Mouse (Mus musculus) forebrain, postnatal 0 days (tissue): ENCODE data around the gene Serac1. TPM values are rescaled to one million over a fixed set of nuclear protein-coding genes. Genes with fewer than 3 reads are reported as not detected.
A peak's percentile ranks its signal among the peaks of the same experiment; 100 is the strongest.

ENCODE experiments used
- ATAC-seq: fragments of 200-750 bp; cut with Nextera tagmentation; 2 replicates; pipeline ENCODE4 v1.8.0; 2017; ENCODE audit warnings: mild to moderate bottlenecking, moderate library complexity
- DNase-seq: peaks from one replicate; pipeline ENCODE4 v3.0.0-alpha.2; 2015
- H3K27ac ChIP-seq: fragments of 300-500 bp; sonication (generic); 2 replicates; pipeline ENCODE4 v1.5.1; 2014; ENCODE audit warnings: low read depth, mild to moderate bottlenecking, antibody characterized with exemption, low read length, moderate library complexity, mixed read lengths
- H3K27me3 ChIP-seq: fragments of 300-500 bp; sonication (generic); 2 replicates; pipeline ENCODE4 v1.6.1; 2014; ENCODE audit warnings: mild to moderate bottlenecking, low read length, mixed read lengths; ENCODE audit not compliant: insufficient read depth
- H3K36me3 ChIP-seq: fragments of 300-500 bp; sonication (generic); 2 replicates; pipeline ENCODE4 v1.6.1; 2014; ENCODE audit warnings: mild to moderate bottlenecking, moderate library complexity; ENCODE audit not compliant: insufficient read depth
- H3K4me1 ChIP-seq: fragments of 300-500 bp; sonication (generic); 2 replicates; pipeline ENCODE4 v1.6.1; 2014; ENCODE audit warnings: antibody characterized with exemption; ENCODE audit not compliant: insufficient read depth
- H3K4me2 ChIP-seq: fragments of 300-500 bp; sonication (generic); 2 replicates; pipeline ENCODE4 v1.6.1; 2014; ENCODE audit warnings: low read depth, mild to moderate bottlenecking, moderate library complexity
- H3K4me3 ChIP-seq: fragments of 300-500 bp; sonication (generic); 2 replicates; pipeline ENCODE4 v1.5.1; 2014; ENCODE audit warnings: low read depth, low read length, mixed read lengths
- H3K9ac ChIP-seq: fragments of 300-500 bp; sonication (generic); 2 replicates; pipeline ENCODE4 v1.6.1; 2014; ENCODE audit warnings: mild to moderate bottlenecking
- H3K9me3 ChIP-seq: fragments of 300-500 bp; sonication (generic); 2 replicates; pipeline ENCODE4 v1.6.1; 2016; ENCODE audit warnings: low read length
- CTCF ChIP-seq: sonication (generic); IDR thresholded peaks from 2 replicates; pipeline ENCODE4 v1.5.1; 2016; ENCODE audit warnings: antibody characterized with exemption, control low read depth, low read depth
- WGBS: fragments of 180-500 bp; shearing (Covaris S2); extraction: QIAGEN DNeasy Blood & Tissue Kit; methylation state at CpG from one replicate; pipeline ENCODE4 v1.1.7; 2014; 5-methylcytosine and 5-hydroxymethylcytosine counted together
- polyA plus RNA-seq: library from polyadenylated mRNA; unstranded; fragments of >200 nt; fragmentation: Nextera tagmentation; extraction: Ambion mirVana; gene quantifications from 2 replicates; pipeline ENCODE4 v1.2.1, GENCODE M21; 2015
- total RNA-seq: library from RNA; depleted of rRNA; stranded (reverse); fragments of >200 nt; gene quantifications from 2 replicates; pipeline ENCODE4 v1.2.3, GENCODE M21; 2014

The Serac1 gene
- total and polyA plus RNA-seq, 2 experiments from 2014 or later = 6.2 to 14.7 TPM

DNA sequence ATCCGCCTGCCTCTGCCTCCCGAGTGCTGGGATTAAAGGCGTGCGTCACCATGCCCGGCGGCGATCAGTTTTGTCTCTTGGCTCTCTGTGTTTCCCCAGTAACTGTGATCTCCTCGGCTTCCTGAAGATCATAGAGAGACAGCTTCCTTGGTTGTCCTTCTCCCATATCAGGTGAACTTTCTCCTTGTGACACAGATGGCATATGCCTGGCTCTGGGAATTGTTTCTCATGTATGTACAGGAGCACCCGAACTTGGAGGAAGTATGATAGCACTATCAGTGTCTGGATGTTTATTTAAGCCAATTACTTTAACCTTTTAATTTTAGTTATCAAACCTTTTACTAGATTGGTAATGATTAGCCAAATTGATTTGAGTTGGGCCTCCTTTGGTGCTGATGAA lies 35.5 kb upstream of the Serac1 start:
- ATAC-seq (no peak), DNase-seq (no peak)
- TF ChIP-seq CTCF = no peak
- Histone ChIP-seq H3K36me3 (no peaks in the 10 kb centered on the region; the same call in 1 of the 2 replicates), H3K27ac (no peak overlapping the region), H3K27me3 (no peaks in the 10 kb centered on the region), H3K4me3 (no peak overlapping the region), H3K4me2 (no peak overlapping the region), H3K9ac (no peak overlapping the region), H3K9me3 (no peaks in the 10 kb centered on the region), H3K4me1 (no peaks in the 10 kb centered on the region)
- 94% methylated on average over 9 of the region's 9 CpGs for WGBS

DNA sequence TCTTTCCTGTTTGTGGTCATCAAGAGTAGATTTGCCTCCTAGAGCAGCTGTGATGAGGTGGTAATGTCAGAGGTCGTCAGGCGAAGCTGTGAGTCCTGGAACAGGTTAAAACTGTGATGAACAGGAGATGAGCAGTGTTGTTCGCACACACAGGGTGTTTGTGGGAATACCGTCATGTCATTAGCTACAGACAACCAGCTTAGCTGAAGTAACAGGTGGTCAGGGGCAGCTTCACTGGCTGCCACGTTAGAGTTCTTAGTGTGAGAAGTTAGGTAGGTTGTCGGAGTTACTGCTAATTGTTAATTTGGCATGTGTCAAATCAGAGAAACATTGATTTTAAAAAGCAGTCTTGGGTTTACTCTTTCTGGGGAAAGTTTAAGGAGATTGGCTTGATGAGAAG lies 34.1 kb upstream of the Serac1 start:
- no peaks in the 10 kb centered on the region; the same call in 1 of the 2 replicates for H3K36me3 ChIP-seq
- 89% methylated on average over 6 of the region's 6 CpGs for WGBS
- TF ChIP-seq CTCF = no peak
- no peak overlapping the region for H3K4me3 ChIP-seq
- no peaks in the 10 kb centered on the region for H3K9me3 ChIP-seq
- no peaks in the 10 kb centered on the region for H3K27me3 ChIP-seq
- H3K4me1 ChIP-seq = peaks cover 2% of the 10 kb centered on the region; the same call in 1 of the 2 replicates
- ATAC-seq (no peak), DNase-seq (no peak)
- H3K9ac ChIP-seq = no peak overlapping the region
- H3K4me2 ChIP-seq = no peak overlapping the region
- no peak overlapping the region for H3K27ac ChIP-seq

DNA sequence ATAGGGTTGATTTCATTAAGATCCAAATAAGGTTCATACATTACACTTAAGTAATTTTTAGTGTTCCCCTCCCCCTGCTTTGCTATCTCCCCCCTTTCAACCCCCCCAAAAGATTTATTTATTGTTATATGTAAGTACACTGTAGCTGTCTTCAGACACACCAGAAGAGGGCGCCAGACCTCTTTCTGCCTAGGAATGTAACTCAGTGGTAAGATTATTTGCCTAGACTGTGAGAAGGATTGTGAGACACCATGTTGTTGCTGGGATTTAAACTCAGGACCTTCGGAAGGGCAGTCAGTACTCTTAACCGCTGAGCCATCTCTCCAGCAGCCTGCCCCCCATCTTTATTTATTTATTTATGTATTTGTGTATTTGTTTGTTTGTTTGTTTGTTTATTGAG lies 31.4 kb upstream of the Serac1 start:
- peak; percentile 50 for TF ChIP-seq CTCF
- H3K4me2 ChIP-seq = no peak overlapping the region
- H3K9ac ChIP-seq = no peak overlapping the region
- H3K4me1 ChIP-seq = peaks cover 9% of the 10 kb centered on the region; the same call in 1 of the 2 replicates
- H3K36me3 ChIP-seq = no peaks in the 10 kb centered on the region; the same call in 1 of the 2 replicates
- no peak for ATAC-seq
- 80% methylated on average over 3 of the region's 3 CpGs for WGBS
- no peak for DNase-seq
- no peak overlapping the region for H3K27ac ChIP-seq
- no peak overlapping the region for H3K4me3 ChIP-seq
- H3K9me3 ChIP-seq = no peaks in the 10 kb centered on the region
- no peaks in the 10 kb centered on the region for H3K27me3 ChIP-seq

DNA sequence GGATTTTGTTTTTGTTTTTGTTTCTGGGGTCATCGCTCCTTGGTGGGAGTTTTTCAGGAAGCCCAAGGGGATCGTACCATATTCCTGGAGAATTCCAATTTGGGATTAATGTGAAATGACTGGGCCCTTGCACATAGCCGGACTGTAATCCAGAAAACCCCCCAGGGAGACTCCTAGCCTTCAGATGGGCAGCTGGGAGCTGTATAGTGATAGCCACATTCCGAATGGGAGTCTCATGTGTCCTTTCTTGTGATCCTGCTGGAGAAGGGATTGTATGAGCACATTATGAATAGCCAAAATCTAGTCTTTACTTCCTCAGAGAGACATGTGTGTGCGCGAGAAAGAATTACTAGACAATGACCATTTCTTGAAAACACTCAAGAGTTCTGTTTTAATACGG lies 28.6 kb upstream of the Serac1 start:
- Histone ChIP-seq H3K4me1 (peaks cover 9% of the 10 kb centered on the region), H3K27me3 (no peaks in the 10 kb centered on the region), H3K4me2 (peak overlapping the region; percentile 72), H3K27ac (peak overlapping the region; percentile 48; the same call in 1 of the 2 replicates), H3K4me3 (peak overlapping the region; percentile 75), H3K9me3 (no peaks in the 10 kb centered on the region), H3K36me3 (no peaks in the 10 kb centered on the region), H3K9ac (peak overlapping the region; percentile 89)
- no peak for ATAC-seq
- TF ChIP-seq CTCF = no peak
- 32% methylated on average over 7 of the region's 7 CpGs for WGBS
- no peak for DNase-seq

DNA sequence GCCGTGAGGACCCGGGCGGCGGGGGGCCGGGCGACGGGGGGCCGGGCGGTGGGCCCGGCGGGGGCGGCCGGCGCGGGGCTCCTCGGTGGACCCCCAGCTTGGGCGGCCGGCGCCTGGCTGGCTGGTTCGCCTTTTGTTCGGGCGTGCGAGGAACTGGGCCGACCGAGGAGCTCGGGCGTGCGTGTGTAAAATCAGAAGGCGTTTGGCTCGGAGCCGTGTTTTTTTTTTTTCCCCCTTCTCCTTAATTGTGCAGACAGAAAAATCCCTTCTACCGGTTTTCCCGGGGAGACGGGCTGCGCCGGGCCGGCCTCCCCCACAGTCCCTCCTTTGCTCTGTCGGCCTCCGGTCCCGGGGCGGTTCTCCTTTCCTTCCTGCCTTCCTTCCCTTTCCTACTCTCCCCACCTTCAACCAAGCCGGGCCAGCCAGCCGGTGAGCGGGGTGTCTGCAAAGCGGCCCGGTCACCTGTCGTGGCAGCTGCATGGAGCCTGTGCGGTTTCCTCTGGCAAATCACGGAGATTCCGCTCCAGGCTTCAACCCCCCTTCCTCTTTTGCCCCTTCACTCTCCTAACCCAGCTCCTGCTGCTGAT lies 27.6 kb upstream of the Serac1 start:
- Histone ChIP-seq H3K9me3 (no peaks in the 10 kb centered on the region), H3K27ac (peak overlapping the region; percentile 97), H3K4me1 (peaks cover 9% of the 10 kb centered on the region), H3K4me2 (peak overlapping the region; percentile 72), H3K36me3 (no peaks in the 10 kb centered on the region), H3K4me3 (peak overlapping the region; percentile 75), H3K27me3 (no peaks in the 10 kb centered on the region), H3K9ac (peak overlapping the region; percentile 89)
- ATAC-seq = peak; percentile 53
- 6% methylated on average over 50 of the region's 50 CpGs for WGBS
- no peak for TF ChIP-seq CTCF
- peak; percentile 75 for DNase-seq

DNA sequence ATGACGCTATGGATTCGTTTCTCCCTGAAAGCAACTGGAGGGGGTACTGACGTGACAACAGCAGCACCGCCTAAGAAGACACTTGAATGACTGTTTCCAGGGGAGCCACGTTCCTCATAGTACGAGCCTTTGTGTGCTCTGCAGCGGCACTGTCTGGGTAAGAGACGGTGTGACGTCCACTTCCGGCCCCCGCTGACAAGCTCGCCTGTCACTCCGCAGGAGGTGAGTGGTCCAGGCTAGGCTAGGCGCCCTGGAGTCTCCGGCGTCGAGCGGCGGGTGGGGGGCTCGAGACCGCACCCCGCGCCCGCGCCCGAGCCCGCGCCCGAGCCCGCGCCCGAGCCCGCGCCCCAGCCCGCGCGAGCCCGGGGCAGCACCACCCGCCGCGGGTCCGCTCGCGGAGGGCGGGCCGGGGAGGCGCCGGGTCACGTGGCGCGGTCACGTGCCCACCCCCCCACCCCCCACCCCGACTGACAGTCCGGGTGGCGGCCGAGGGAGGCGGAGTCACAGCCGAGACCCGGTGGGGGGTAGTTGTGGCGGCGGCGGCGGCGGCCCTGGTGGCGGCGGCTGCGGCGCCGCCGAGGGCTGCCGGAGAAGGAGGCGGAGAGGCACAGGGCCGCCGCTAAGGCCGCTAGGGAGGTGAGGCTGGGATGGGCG lies 26.9 kb upstream of the Serac1 start, which contains the start of gene Tulp4:
Tulp4 (plus strand) TSS at position 77 of the 654 bp plus-strand sequence.
- ATAC-seq (peak; percentile 96), DNase-seq (peak; percentile 94)
- Histone ChIP-seq H3K9ac (peak within 1 kb of the TSS; percentile 89), H3K4me3 (peak within 1 kb of the TSS; percentile 75), H3K4me1 (peaks cover 9% of the 10 kb centered on the region), H3K4me2 (peak within 1 kb of the TSS; percentile 72), H3K36me3 (no peaks in the 10 kb centered on the region), H3K27me3 (no peaks in the 10 kb centered on the region), H3K9me3 (no peaks in the 10 kb centered on the region), H3K27ac (peak within 1 kb of the TSS; percentile 97)
- WGBS = 4% methylated on average over 48 of the region's 76 CpGs
- no peak for TF ChIP-seq CTCF

DNA sequence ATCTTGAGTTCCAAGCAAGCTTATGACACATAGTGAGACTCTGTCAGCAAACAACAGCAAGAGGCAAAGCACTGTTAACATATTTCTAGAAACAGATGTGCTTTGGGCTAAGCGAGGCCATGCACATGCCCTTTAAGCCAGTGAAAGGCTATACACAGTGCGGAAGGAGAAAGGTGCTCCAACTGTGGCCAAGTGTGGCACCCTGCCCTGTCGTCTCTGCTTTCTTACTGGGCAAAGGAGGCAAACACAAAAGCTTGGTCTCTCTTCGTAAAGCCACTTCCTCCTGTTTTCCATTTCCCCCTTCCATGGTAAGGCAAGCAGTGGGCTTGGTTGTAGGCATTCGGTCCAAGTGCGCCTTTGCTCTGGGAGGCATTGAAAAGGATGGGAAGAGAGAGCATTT lies 24.0 kb upstream of the Serac1 start:
- WGBS = 73% methylated on average over 6 of the region's 6 CpGs
- no peak overlapping the region for H3K4me3 ChIP-seq
- H3K4me2 ChIP-seq = no peak overlapping the region
- no peaks in the 10 kb centered on the region for H3K27me3 ChIP-seq
- no peak for ATAC-seq
- no peaks in the 10 kb centered on the region for H3K36me3 ChIP-seq
- no peaks in the 10 kb centered on the region for H3K9me3 ChIP-seq
- no peak for DNase-seq
- no peak overlapping the region for H3K9ac ChIP-seq
- H3K27ac ChIP-seq = no peak overlapping the region
- H3K4me1 ChIP-seq = peaks cover 6% of the 10 kb centered on the region
- no peak for TF ChIP-seq CTCF
